Mouse (Mus musculus) brain, embryonic 18.5 days (tissue): ENCODE measurements at regions not wholly inside any gene's neighbourhood (a gene's known extent, or its start where the extent isn't known, plus 50 kb on each side); places are given as distances from the start of the nearest gene placed in this dataset.

ENCODE experiments used
- DNase-seq: peaks from one replicate; pipeline ENCODE4 v3.0.0-alpha.2; 2012; ENCODE audit warnings: low read depth, low spot score

DNA sequence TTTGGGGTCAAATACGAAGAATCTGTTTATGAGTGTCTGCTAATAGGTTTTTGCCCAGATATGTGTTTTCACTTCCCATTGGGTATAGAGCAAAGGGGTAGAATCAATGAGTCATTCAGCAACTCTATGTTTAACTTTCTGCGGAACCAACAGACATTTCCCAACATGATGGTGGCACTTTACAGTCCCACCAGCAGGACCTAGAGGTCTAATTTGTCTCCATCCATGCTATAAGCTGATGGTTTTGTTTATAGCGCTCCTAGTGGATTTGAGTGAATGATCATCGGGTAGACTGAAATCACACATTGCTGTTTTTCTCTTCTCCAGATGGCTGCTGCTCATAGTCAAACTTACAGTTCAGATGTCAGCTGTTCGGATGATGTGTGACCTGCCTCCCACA lies 99.7 kb upstream of the Arid5b start:
- no peak for DNase-seq

- DNase-seq, result no peak
Measured at GRCm38 (mm10) chr10:68377479-68377878, 98.9 kb upstream of the Arid5b start.

DNA sequence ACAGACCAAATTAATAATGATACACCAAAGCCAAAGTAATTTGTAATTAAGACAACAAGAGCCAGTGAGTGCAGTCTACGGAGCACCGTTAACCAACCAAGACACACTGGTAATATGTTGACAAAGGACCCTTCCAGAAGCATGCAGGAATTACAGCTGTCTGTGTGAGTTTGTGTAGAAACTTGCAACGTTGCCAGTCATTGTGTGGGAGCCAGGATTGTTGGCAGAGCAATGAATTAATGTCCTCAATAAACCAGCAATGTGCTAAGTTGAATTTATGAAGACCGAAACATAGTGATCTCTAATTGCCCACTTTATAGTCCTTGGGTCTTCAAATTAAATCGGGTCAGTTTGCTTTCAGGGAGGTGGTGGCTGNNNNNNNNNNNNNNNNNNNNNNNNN lies 95.3 kb upstream of the Arid5b start:
- no peak for DNase-seq

DNA sequence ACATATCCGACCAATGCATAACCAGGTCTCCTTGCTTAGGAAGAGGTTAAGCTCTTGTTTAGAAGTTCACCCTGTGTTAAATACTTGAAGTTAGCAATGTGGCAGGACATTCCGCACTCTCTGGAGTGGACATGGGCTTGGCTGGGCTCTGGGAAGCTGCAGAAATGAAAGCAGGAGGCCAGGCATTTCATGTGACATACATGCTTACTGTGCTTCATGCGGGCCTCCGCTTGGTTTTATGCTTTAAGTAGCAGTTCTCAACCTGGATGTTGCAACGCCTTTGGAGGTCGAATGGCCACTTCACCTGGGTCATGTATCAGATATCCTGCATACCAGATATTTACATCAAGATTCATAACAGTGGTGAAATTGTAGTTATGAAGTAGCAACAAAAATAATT lies 93.2 kb upstream of the Arid5b start:
- DNase-seq, result no peak

DNA sequence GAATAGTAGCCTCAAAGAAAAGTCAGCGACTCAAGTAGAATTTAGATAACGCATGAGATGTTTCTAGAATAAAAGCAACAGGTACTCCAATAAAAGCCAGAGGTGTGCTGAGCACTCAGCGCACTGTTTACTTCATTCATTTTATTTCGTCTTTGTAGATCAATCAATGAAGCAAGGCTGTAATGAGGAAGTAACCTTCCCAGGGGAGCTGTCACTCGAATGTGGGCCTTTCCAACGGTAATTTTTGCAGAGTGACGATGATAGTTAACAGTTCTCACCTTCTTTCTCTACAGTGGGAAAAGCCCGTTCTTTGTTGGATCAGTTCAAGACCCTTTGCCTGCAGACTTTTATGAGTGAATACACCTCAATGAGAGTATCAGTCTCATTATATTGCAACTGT lies 92.4 kb upstream of the Arid5b start:
- no peak for DNase-seq

GRCm38 (mm10) chr10:68366796-68367195 lies 88.3 kb upstream of the Arid5b start:
- no peak for DNase-seq

GRCm38 (mm10) chr10:68360765-68361483 lies 82.4 kb upstream of the Arid5b start:
- no peak for DNase-seq

DNA sequence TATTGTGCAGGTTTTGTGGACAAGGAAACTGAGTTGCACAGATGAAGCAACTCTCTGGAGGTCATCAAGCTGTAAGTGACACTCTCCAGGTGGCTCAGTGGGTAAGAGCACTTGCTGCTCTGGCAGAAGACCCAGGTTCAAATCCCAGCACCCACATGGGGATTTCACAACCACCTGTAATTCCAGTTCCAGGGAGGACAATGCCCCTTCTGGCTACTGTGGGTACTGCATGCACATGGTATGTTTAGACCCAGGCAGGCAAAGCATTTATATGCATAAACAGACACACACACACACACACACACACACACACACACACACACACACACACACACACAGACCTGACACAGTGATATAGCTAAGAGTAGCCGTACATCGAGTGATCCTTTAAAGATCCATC lies 80.6 kb upstream of the Arid5b start:
- DNase-seq, result no peak

- DNase-seq, result no peak
Measured at GRCm38 (mm10) chr10:68356973-68357372, 78.4 kb upstream of the Arid5b start.

- DNase-seq, result no peak
Measured at GRCm38 (mm10) chr10:68356521-68356920, 78.0 kb upstream of the Arid5b start.

GRCm38 (mm10) chr10:68356093-68356485 lies 77.5 kb upstream of the Arid5b start:
- peak; percentile 10 for DNase-seq

- peak; percentile 34 for DNase-seq
Measured at GRCm38 (mm10) chr10:68355471-68356092, 77.0 kb upstream of the Arid5b start.

- no peak for DNase-seq
Measured at GRCm38 (mm10) chr10:68354335-68355231, 76.0 kb upstream of the Arid5b start.

DNA sequence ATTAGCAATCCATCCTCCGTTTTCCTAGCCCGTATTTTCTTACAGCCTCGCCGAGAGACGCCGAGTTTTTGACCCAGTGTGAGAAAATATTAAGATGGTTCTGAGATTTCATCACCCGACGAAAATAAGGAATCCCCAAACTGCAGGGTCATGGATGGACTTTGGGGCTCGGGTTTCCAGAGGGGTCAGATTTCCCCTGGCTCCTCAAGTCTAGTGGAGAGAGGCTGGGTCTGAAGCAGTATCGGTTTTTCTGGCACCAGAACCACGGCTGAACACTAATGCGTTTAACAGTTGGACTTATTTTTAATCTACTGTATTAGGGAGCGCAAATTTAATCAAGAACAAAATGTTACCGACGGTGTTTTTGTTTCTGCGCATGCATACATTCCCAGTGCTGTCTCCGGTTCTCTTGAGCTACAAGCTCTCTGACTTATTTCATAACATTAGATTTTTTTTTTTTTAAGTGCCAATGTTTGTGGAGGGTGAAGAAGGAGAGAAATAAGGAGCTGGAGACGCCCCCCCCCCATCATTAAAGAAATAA lies 75.2 kb upstream of the Arid5b start:
- DNase-seq, result no peak

- DNase-seq, result no peak
Measured at GRCm38 (mm10) chr10:68351841-68352555, 73.5 kb upstream of the Arid5b start.

DNA sequence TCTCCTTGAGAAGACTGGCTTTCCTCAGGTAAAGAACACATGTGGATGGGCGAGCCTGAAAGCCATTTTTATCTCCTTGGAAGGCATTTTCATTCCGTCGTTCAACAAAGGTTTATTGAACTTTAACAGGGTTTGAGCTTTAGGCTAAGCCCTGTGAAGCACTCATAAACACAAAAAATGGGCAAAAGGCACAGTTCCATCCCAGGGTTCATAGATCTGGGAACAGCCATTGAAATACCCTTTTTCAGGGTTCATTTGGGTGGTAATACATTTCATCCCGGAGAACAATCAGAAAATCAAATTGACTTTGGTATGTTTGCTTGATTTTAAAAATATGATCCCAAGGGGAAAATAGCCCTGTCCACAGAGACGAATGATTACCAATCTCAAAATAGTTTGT lies 72.9 kb upstream of the Arid5b start:
- no peak for DNase-seq

GRCm38 (mm10) chr10:68350798-68351197 lies 72.3 kb upstream of the Arid5b start:
- no peak for DNase-seq

GRCm38 (mm10) chr10:68347806-68348205 lies 69.3 kb upstream of the Arid5b start:
- no peak for DNase-seq

DNA sequence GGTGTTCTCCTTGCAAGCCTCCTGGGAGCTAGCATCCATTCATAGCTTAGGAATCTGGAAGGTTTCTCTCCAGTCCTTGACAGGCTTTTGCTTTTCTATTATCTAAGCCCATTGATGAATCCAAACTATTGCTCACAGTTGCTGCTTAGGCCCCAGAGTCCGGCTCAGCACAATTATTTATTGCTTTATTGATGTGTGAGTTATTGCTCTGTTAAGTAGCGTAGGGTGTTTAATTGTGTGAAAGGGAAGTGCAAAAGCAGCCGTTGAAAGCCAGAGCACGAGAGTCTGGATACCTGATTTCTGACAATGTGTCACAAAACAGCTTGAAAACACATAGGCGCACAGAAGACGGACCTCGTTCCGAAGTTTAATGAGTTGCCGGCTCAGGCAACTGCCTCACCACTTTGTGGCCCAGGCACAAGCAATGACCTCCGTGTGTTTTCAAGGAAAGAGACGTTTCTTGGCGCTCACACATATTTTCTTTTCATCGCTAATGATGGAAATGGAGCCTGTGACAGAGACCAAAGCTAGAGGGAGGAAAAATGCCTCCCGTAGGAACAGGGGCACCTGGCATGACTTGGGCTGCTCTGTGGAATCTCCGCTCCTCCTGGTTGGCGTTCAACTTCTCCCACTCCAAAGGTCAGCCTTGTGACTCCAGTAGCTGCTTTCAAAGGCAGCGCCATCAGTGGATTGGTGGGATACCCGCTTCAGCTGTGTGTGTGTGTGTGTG lies 66.6 kb upstream of the Arid5b start:
- no peak for DNase-seq

GRCm38 (mm10) chr10:68344211-68344610 lies 65.7 kb upstream of the Arid5b start:
- no peak for DNase-seq

DNA sequence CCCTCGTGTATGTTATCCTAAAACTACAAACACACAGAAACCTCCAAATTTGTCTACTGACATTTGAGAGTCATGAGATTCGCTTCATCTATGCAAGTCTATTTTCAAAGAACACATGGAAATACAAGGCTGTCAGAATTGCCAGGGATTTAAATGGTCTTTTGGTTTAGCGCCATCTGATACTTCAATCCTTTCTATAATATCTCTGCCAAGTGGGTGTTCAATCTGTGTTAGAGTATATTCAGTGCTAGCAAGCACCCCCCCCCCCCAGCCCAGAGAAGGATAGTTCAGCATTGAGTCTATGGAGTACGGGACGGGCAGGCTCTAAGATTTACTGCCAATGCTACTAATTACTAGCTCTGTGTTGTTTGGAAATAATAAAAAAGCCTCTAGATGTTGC lies 55.5 kb upstream of the Arid5b start:
- peak; percentile 30 for DNase-seq
